Mouse (Mus musculus): Measurements from ENCODE around the gene Scube1.

The Scube1 gene

GRCm38 (mm10) chr15:83566006-83566405 lies 158.8 kb downstream of the Scube1 start:
- no peak for DNase-seq (ENCODE audit: low spot score in 2 of 2)

- DNase-seq (ENCODE audit: low spot score in 2 of 2) = peak in 1 of 2 experiments; percentile 18
Measured at GRCm38 (mm10) chr15:83565434-83565833, 159.4 kb downstream of the Scube1 start.

- peak; percentile 27 to 43 for DNase-seq (ENCODE audit: low spot score in 2 of 2)
Measured at GRCm38 (mm10) chr15:83563857-83564651, 160.8 kb downstream of the Scube1 start.

- peak; percentile 62 for DNase-seq (ENCODE audit: low spot score in 2 of 2)
Measured at GRCm38 (mm10) chr15:83563327-83563856, 161.4 kb downstream of the Scube1 start, which contains the start of the genes Tspo and Mcat. TSS of gene Tspo (plus strand) at chr15:83563592. TSS of gene Mcat (minus strand) at chr15:83563787.

- DNase-seq (ENCODE audit: low spot score in 2 of 2) = peak; percentile 76
Measured at GRCm38 (mm10) chr15:83562626-83563270, 162.1 kb downstream of the Scube1 start.

- DNase-seq (ENCODE audit: low spot score in 2 of 2) = no peak
Measured at GRCm38 (mm10) chr15:83560941-83561477, 163.8 kb downstream of the Scube1 start.

- peak; percentile 78 to 84 for DNase-seq (ENCODE audit: low spot score in 2 of 2)
Measured at GRCm38 (mm10) chr15:83555161-83555974, 169.5 kb downstream of the Scube1 start.
